Mouse (Mus musculus) liver, adult 2 months (tissue): ENCODE measurements around the gene Acot8. TPM values are rescaled to one million over a fixed set of nuclear protein-coding genes. Genes with fewer than 3 reads are reported as not detected.
A peak's percentile ranks its signal among the peaks of the same experiment; 100 is the strongest.

Experiments used
- DNase-seq: peaks from one replicate; pipeline ENCODE4 v3.0.0-alpha.2; 2011; ENCODE audit warnings: low read depth, low spot score; ENCODE audit errors: extremely low read depth
- H3K27ac ChIP-seq: fragments of 200-500 bp; replicated peaks from 2 replicates; pipeline ENCODE4 v1.5.1; 2012; ENCODE audit warnings: low read depth, mild to moderate bottlenecking, control low read depth, inconsistent platforms, low read length; ENCODE audit not compliant: insufficient read depth
- H3K27me3 ChIP-seq: fragments of 200-500 bp; 2 replicates; pipeline ENCODE4 v1.6.1; 2012; ENCODE audit warnings: mild to moderate bottlenecking, moderate library complexity, low read length, inconsistent platforms; ENCODE audit not compliant: control insufficient read depth, insufficient read depth
- H3K36me3 ChIP-seq: fragments of 200-500 bp; 2 replicates; pipeline ENCODE4 v1.6.1; 2012; ENCODE audit warnings: low read length, inconsistent platforms; ENCODE audit not compliant: control insufficient read depth, insufficient read depth
- H3K4me1 ChIP-seq: fragments of 200-500 bp; 2 replicates; pipeline ENCODE4 v1.6.1; 2011; ENCODE audit warnings: low read length; ENCODE audit not compliant: control insufficient read depth, insufficient read depth
- H3K4me3 ChIP-seq: fragments of 200-500 bp; 2 replicates; pipeline ENCODE4 v1.5.1; 2011; ENCODE audit warnings: low read depth, mild to moderate bottlenecking, control low read depth, low read length, moderate library complexity; ENCODE audit not compliant: insufficient read depth
- H3K79me2 ChIP-seq: fragments of 200-500 bp; 2 replicates; pipeline ENCODE4 v1.6.1; 2012; ENCODE audit warnings: inconsistent platforms, mild to moderate bottlenecking, low read length, moderate library complexity; ENCODE audit not compliant: control insufficient read depth, insufficient read depth
- H3K9ac ChIP-seq: fragments of 200-500 bp; 2 replicates; pipeline ENCODE4 v1.6.1; 2012; ENCODE audit warnings: low read depth, mild to moderate bottlenecking, control low read depth, inconsistent platforms, low read length
- CTCF ChIP-seq: fragments of 200-500 bp; IDR thresholded peaks from 2 replicates; pipeline ENCODE4 v1.5.1; 2011; ENCODE audit warnings: low read depth, low read length, control low read depth
- POLR2A ChIP-seq: fragments of 200-500 bp; IDR thresholded peaks from 2 replicates; pipeline ENCODE4 v1.6.1; 2011; ENCODE audit warnings: low read length, control low read depth; ENCODE audit not compliant: insufficient read depth; ENCODE audit errors: extremely low read depth
- WGBS: fragments of 180-500 bp; shearing (Covaris S2); methylation state at CpG from one replicate; pipeline ENCODE4 v1.1.7; 2018; 5-methylcytosine and 5-hydroxymethylcytosine counted together
- polyA plus RNA-seq: library from polyadenylated mRNA; depleted of rRNA; stranded (reverse); fragments of >200 nt; gene quantifications from 2 replicates; pipeline ENCODE4 v1.2.3, GENCODE M21; 2012
- total RNA-seq: library from RNA; depleted of rRNA; stranded (reverse); fragments of >200 nt; gene quantifications from 2 replicates; pipeline ENCODE4 v1.2.3, GENCODE M21; 2014

Acot8 gene
- total and polyA plus RNA-seq, 2 experiments = 25.8 to 46.1 TPM

DNA sequence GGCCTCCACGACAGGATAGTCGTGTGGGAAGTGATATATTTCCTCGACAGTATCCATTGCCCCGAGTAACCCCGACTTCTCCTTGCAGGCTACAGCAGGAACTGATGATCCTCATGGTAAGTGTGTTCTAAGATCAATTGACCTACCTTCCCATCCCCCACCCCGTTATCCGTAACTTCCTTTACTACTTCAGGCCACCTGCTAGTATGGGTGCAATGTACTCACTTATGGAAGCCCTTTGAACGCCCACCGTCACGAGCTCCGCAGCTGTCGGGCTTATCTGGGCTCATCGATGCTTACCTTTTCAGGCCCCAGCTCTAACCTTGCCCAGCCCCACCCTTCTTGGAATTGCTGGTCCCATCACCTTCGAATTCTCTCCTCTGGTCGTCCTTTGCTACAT, 34.4 kb downstream of the Acot8 start:
- TF ChIP-seq CTCF = no peak
- TF ChIP-seq POLR2A = no peak
- no peaks in the 10 kb centered on the region for H3K27me3 ChIP-seq
- H3K79me2 ChIP-seq = no peaks in the 10 kb centered on the region
- peaks cover 3% of the 10 kb centered on the region; the same call in 1 of the 2 replicates for H3K36me3 ChIP-seq
- DNase-seq = no peak
- WGBS = 2% methylated on average over 15 of the region's 15 CpGs
- H3K9ac ChIP-seq = no peak overlapping the region
- no peaks in the 10 kb centered on the region for H3K4me1 ChIP-seq
- H3K4me3 ChIP-seq = peak overlapping the region; percentile 63; the same call in 1 of the 2 replicates
- H3K27ac ChIP-seq = no peak overlapping the region

DNA sequence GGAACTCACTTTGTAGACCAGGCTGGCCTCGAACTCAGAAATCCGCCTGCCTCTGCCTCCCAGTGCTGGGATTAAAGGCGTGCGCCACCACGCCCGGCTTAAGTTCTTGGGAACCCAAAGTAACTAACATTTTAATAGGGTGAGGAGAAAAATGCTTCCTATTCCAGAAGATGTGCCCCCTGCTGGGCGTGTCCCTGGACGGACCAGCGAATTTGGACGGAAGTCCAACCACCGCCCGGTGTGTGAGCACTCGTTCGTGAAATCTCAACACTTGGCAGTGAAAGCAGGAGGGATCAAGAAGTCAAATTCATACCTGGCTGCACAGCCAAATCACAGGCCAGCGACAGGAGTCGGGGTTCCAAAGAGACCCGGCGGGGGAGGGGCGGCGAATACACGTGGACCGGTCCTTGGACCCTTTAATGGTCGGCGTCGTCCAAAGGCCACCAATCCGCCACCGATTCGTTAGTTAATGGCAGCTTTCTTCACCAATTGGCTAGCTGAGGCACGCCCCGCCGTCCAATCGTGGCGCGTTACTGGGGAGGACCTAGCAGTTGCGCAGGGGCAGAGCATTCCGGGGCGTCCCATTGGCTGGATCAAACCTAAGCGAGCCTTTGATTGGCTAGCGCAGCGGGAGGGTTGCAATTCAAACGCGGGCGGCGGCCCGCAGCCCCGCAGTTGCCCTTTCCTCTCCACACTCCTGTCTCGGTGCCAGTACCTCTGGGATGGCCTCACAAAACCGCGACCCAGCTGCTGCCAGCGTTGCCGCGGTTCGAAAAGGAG, 35.2 kb downstream of the Acot8 start, which contains the start of gene Ube2c:
Gene Ube2c (plus strand): TSS at position 641 of the 780 bp plus-strand sequence.
- H3K4me1 ChIP-seq = no peaks in the 10 kb centered on the region
- 2% methylated on average over 53 of the region's 53 CpGs for WGBS

DNA sequence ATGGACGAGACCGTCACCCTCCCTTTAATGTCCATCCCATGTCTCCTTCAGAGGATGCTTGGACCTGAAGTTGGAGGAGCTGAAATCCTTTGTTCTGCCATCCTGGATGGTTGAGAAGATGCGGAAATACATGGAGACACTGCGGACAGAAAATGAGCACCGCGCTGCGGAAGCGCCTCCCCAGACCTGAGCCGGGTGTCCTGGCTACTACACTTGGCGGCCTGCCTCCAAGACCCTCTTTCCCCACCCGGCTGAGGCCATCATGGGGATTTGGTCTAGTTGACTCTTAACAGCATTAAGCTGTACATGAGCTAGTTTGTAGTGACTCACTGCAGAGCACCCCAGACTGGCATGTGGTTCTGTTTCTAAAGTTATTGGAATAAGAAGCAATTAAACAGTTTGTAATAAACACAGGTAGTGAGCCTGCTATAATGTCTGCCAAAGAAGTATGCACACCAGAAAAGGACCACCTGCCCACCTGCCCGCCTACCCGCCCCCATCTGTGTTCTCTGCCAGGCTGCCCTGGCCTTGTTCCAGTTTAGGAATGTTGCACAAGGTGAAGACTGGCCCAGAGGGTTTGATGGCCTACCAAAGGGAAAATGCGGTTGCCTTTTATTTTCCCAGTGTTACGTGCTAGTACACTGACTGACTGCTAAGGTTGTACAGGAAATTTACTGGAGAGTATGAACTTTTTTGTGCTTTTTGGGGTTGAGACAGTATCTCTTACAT, 36.7 kb downstream of the Acot8 start:
- no peak overlapping the region for H3K9ac ChIP-seq
- H3K27me3 ChIP-seq = no peaks in the 10 kb centered on the region
- 79% methylated on average over 15 of the region's 15 CpGs for WGBS
- TF ChIP-seq CTCF (no peak), POLR2A (no peak)
- no peak overlapping the region for H3K4me3 ChIP-seq
- no peaks in the 10 kb centered on the region for H3K4me1 ChIP-seq
- peaks cover 3% of the 10 kb centered on the region; the same call in 1 of the 2 replicates for H3K36me3 ChIP-seq
- no peaks in the 10 kb centered on the region for H3K79me2 ChIP-seq
- H3K27ac ChIP-seq = no peak overlapping the region
- DNase-seq = peak; percentile 29

More for the DNA sequence above, 35.2 kb downstream of the Acot8 start, which contains the start of gene Ube2c:
- Histone ChIP-seq H3K27ac (no peak within 1 kb of the TSS; the same call in 1 of the 2 replicates), H3K36me3 (peaks cover 3% of the 10 kb centered on the region; the same call in 1 of the 2 replicates), H3K79me2 (no peaks in the 10 kb centered on the region), H3K4me3 (peak within 1 kb of the TSS; percentile 63), H3K27me3 (no peaks in the 10 kb centered on the region), H3K9ac (peak within 1 kb of the TSS; percentile 53)
- TF ChIP-seq CTCF (peak; percentile 26; the same call in 1 of the 2 replicates), POLR2A (no peak)
- peak; percentile 93 for DNase-seq

DNA sequence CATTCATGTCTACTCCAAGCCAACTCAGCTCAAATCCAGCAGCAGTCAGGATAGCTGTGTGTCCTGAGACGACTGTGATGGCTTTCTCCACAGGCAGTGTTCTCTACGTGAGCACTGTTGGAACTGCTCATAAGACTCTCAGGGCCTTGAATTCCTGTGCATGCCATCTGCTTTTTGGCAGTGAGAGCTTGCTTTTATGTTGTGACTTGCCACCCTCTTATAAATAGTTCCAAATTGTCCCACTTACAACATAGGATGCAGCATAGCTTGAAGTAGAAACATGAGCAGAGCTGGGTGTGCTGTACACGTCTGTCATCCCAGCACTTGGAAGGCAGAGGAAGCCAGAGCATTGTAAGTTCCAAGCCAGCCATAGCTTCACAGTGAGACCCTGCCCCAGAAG, 38.8 kb downstream of the Acot8 start:
- DNase-seq = no peak
- TF ChIP-seq CTCF (no peak), POLR2A (no peak)
- no peak overlapping the region for H3K9ac ChIP-seq
- no peak overlapping the region for H3K27ac ChIP-seq
- no peaks in the 10 kb centered on the region for H3K79me2 ChIP-seq
- H3K4me1 ChIP-seq = no peaks in the 10 kb centered on the region
- no peaks in the 10 kb centered on the region for H3K27me3 ChIP-seq
- peaks cover 7% of the 10 kb centered on the region; the same call in 1 of the 2 replicates for H3K36me3 ChIP-seq
- 91% methylated on average over 3 of the region's 3 CpGs for WGBS
- H3K4me3 ChIP-seq = no peak overlapping the region

DNA sequence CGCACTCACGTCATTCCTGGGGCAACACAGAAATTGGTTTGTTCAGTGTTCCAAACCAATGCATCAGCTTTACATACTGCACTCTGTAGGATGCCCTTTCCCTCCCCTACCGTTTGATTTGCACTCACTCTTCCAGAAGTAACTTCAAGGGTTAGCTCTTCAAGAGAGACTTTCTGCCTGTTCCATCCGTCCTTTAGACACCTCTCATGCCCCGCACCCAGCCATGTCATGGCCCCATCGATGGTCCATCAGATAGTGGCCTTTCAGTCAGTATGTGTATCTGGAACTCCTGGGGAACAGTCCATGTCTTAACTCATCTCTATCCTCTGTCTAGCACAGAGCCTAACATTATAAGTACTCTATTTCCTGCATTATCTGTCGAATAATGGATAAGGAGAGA, 42.1 kb downstream of the Acot8 start:
- Histone ChIP-seq H3K79me2 (no peaks in the 10 kb centered on the region), H3K4me3 (no peak overlapping the region), H3K27ac (no peak overlapping the region), H3K9ac (no peak overlapping the region), H3K36me3 (peaks cover 25% of the 10 kb centered on the region), H3K27me3 (no peaks in the 10 kb centered on the region), H3K4me1 (no peaks in the 10 kb centered on the region)
- TF ChIP-seq POLR2A = no peak
- no peak for TF ChIP-seq CTCF
- 78% methylated on average over 7 of the region's 7 CpGs for WGBS
- no peak for DNase-seq

DNA sequence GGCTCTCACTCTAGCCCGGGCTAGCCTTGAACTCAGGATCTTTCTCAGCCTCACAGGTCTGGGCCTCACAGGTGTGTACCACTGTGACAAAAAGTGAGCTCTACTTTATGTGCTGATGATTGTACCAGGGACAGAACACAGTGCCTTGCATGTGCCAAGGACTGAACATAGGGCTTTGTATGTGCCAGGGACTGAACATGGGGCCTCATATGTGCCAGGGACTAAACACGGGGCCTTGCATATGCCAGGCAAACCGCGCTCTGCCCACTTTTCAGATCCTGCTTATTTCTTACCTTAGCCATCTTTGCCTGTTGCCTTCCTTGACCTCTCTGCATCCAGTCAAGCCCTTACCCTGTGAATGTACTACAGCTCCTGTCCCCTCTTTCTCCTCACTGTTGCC, 42.7 kb downstream of the Acot8 start:
- Histone ChIP-seq H3K27ac (no peak overlapping the region), H3K9ac (no peak overlapping the region), H3K79me2 (no peaks in the 10 kb centered on the region), H3K4me3 (no peak overlapping the region), H3K36me3 (peaks cover 27% of the 10 kb centered on the region), H3K4me1 (no peaks in the 10 kb centered on the region), H3K27me3 (no peaks in the 10 kb centered on the region)
- no peak for DNase-seq
- 96% methylated on average over 4 of the region's 4 CpGs for WGBS
- TF ChIP-seq CTCF (no peak), POLR2A (no peak)
